Mouse (Mus musculus) heart, adult 2 months (tissue): Measurements from ENCODE around the gene Chit1. TPM values are rescaled to one million over a fixed set of nuclear protein-coding genes. Genes with fewer than 3 reads are reported as not detected.

Source experiments
- DNase-seq, 2 experiments: peaks; one replicate each; pipeline ENCODE4 v3.0.0; 2021
- H3K27ac ChIP-seq: fragments of 200-600 bp; 2 replicates; pipeline ENCODE4 v1.8.1; 2022
- H3K27me3 ChIP-seq: fragments of 200-500 bp; 2 replicates; pipeline ENCODE4 v1.6.1; 2012; ENCODE audit warnings: mild to moderate bottlenecking, low read length, inconsistent platforms, mixed read lengths; ENCODE audit not compliant: control insufficient read depth, insufficient read depth
- H3K36me3 ChIP-seq: fragments of 200-500 bp; 2 replicates; pipeline ENCODE4 v1.6.1; 2012; ENCODE audit warnings: low read length, inconsistent platforms; ENCODE audit not compliant: control insufficient read depth, insufficient read depth
- H3K4me1 ChIP-seq: fragments of 200-500 bp; 2 replicates; pipeline ENCODE4 v1.6.1; 2011; ENCODE audit warnings: low read length; ENCODE audit not compliant: control insufficient read depth, insufficient read depth
- H3K4me3 ChIP-seq: fragments of 200-600 bp; 2 replicates; pipeline ENCODE4 v1.8.1; 2022
- H3K79me2 ChIP-seq: fragments of 200-500 bp; replicated peaks from 2 replicates; pipeline ENCODE4 v1.6.1; 2012; ENCODE audit warnings: mild to moderate bottlenecking, inconsistent platforms, low read length, moderate library complexity, mixed read lengths; ENCODE audit not compliant: control insufficient read depth, insufficient read depth
- H3K9ac ChIP-seq: fragments of 200-500 bp; 2 replicates; pipeline ENCODE4 v1.6.1; 2012; ENCODE audit warnings: low read depth, mild to moderate bottlenecking, control low read depth, inconsistent platforms, low read length, mixed read lengths
- CTCF ChIP-seq: fragments of 200-600 bp; IDR thresholded peaks from 2 replicates; pipeline ENCODE4 v1.8.1; 2022; ENCODE audit warnings: antibody characterized with exemption, mild to moderate bottlenecking, moderate library complexity
- EP300 ChIP-seq: fragments of 200-500 bp; IDR thresholded peaks from 2 replicates; pipeline ENCODE4 v1.6.1; 2011; ENCODE audit warnings: low read depth, low read length, control low read depth; ENCODE audit not compliant: insufficient read depth
- POLR2A ChIP-seq: fragments of 200-500 bp; IDR thresholded peaks from 2 replicates; pipeline ENCODE4 v1.6.1; 2011; ENCODE audit warnings: mild to moderate bottlenecking, low read depth, low read length, control low read depth; ENCODE audit not compliant: insufficient read depth
- WGBS: fragments of 180-500 bp; shearing (Covaris S2); methylation state at CpG from one replicate; pipeline ENCODE4 v1.1.7; 2018; 5-methylcytosine and 5-hydroxymethylcytosine counted together
- intact Hi-C: fragments of 180-260 bp; cut with DNase I; formaldehyde crosslinking; loops from one replicate; pipeline ENCODE4 v1.15.1; 2025
- polyA plus RNA-seq: library from polyadenylated mRNA; depleted of rRNA; stranded (reverse); fragments of >200 nt; gene quantifications from 2 replicates; pipeline ENCODE4 v1.2.3, GENCODE M21; 2012
- total RNA-seq, 2 experiments: library from RNA; stranded (reverse); gene quantifications; 2 replicates each; pipeline ENCODE4 v1.2.3; 2021

The Chit1 gene
- total and polyA plus RNA-seq, 3 experiments = 0.16 TPM; not detected in 2

DNA sequence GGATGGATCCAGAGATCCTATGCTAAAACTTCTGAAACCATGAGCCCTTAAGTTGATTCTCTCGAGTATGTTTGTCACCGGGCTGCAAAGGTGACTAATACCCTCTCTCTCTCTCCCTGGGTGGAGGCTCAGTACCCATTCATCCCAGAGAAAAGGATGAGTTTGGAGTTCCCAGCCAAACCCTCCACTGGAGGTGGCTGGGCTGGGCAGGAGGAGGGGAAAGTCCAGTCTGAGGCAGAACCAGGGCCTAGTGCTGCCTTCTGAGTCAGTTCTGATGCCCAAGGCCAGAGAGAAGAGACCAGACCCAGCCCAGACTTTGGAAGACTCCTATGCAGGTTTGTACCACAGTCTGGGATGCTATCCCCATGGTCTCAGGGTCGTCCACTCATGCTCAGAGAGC is 9.4 kb upstream of the Chit1 start:
- TF ChIP-seq CTCF (no peak), EP300 (no peak), POLR2A (no peak)

GRCm38 (mm10) chr1:134103861-134104260 is 7.2 kb upstream of the Chit1 start:
- peaks cover 14% of the 10 kb centered on the region for H3K4me1 ChIP-seq
- peak; percentile 71 for TF ChIP-seq EP300
- TF ChIP-seq CTCF = no peak
- TF ChIP-seq POLR2A = peak; percentile 61
- 21% methylated on average over 5 of the region's 5 CpGs for WGBS
- DNase-seq = peak; percentile 47 to 73
- intact Hi-C loops = loop anchor here (5.0 to 10.0 kb wide), 2 partner anchors 192 to 369 kb away; no protein-coding TSS in a partner anchor
- H3K9ac ChIP-seq = peak overlapping the region; percentile 24; the same call in 1 of the 2 replicates
- no peaks in the 10 kb centered on the region for H3K79me2 ChIP-seq
- H3K27ac ChIP-seq = peak overlapping the region; percentile 89
- peaks cover 2% of the 10 kb centered on the region; the same call in 1 of the 2 replicates for H3K36me3 ChIP-seq
- H3K4me3 ChIP-seq = no peak overlapping the region
- no peaks in the 10 kb centered on the region for H3K27me3 ChIP-seq

More for the DNA sequence above, 9.4 kb upstream of the Chit1 start:
- no peaks in the 10 kb centered on the region for H3K27me3 ChIP-seq
- WGBS = 83% methylated on average over 3 of the region's 3 CpGs
- no peak overlapping the region for H3K9ac ChIP-seq
- H3K4me3 ChIP-seq = no peak overlapping the region
- no peak overlapping the region for H3K27ac ChIP-seq
- peak in 1 of 2 experiments; percentile 20 for DNase-seq
- peaks cover 2% of the 10 kb centered on the region; the same call in 1 of the 2 replicates for H3K36me3 ChIP-seq
- no peaks in the 10 kb centered on the region for H3K79me2 ChIP-seq
- peaks cover 30% of the 10 kb centered on the region for H3K4me1 ChIP-seq
- intact Hi-C loops = loop anchor here (5.0 to 10.0 kb wide), 2 partner anchors 189 to 367 kb away; no protein-coding TSS in a partner anchor

DNA sequence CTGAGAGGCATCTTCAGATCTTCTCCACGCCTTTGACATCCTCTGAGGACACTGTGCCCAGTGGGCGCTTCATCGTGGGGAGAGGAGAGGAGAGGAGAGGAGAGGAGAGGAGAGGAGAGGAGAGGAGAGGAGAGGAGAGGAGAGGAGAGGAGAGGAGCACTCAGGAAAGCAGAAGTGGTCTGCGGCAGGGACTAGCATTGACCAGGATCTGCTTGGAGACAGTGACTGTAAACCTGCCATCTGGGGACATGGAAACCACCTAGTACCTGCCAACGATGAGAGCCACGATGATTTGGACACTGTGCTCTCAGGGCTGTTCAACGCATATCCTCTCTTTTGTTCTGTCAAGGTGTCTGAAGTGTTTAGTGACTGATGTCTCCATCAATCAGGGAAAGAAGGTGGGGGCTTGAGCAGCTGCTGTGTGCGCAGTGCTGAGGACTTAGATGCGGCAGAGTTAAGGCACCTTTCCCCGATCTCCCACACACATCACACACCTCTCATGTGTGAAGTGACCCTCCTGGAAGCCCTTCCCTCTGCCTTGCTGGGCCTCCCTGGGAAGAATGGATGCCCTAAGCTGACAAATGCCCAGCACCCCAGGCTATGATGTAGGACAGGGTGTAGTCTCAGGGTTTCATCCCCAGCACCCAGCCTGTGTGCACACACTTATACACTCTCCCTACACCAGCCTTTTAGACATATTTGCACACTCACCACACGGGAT is 5.8 kb upstream of the Chit1 start:
- Histone ChIP-seq H3K27me3 (no peaks in the 10 kb centered on the region), H3K36me3 (no peaks in the 10 kb centered on the region), H3K4me1 (peaks cover 8% of the 10 kb centered on the region), H3K27ac (no peak overlapping the region), H3K4me3 (no peak overlapping the region), H3K9ac (no peak overlapping the region), H3K79me2 (no peaks in the 10 kb centered on the region)
- intact Hi-C loops = loop anchor here (5.0 to 10.0 kb wide), 2 partner anchors 143 to 370 kb away; no protein-coding TSS in a partner anchor
- DNase-seq = peak in 1 of 2 experiments; percentile 18
- WGBS = 76% methylated on average over 9 of the region's 11 CpGs
- TF ChIP-seq EP300 = no peak
- no peak for TF ChIP-seq CTCF
- TF ChIP-seq POLR2A = no peak

DNA sequence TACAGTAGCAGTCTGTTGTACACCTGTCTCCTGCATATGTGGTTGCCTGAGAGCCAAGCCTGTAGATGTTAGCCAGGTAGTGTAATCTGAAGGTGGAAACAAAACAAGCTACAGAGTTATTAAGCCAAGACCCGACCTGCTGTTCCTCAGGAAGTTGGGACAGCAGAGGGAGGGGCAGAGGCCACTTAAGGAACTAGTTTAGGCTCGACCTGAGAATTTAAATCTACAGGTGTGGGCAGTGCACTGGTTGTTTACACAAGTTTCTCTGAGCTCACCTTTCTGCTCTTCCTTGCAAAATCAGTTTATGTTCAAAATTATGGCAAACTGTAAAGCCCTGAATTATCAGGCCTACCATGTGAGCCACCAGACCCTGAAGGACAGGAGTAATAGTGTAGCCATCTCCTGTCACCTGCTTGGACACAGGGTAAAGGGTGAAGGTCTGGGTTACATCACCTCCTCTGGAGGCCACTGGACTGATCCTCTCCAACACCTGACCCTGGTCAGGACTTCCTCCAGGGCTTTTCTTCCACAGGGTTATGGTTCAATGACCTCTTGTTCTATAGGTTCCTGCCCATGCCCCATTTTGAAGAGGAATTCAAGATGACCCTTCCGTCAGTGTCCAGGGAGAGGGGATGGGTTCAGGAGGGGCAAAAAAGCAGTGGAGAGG is 5.1 kb upstream of the Chit1 start:
- H3K4me3 ChIP-seq = no peak overlapping the region
- WGBS = 60% methylated on average over 3 of the region's 3 CpGs
- H3K36me3 ChIP-seq = no peaks in the 10 kb centered on the region
- no peak for TF ChIP-seq POLR2A
- TF ChIP-seq CTCF = no peak
- TF ChIP-seq EP300 = no peak
- H3K79me2 ChIP-seq = no peaks in the 10 kb centered on the region
- peaks cover 6% of the 10 kb centered on the region for H3K4me1 ChIP-seq
- no peak overlapping the region for H3K9ac ChIP-seq
- intact Hi-C loops = loop anchor here (1.0 to 10.0 kb wide), 3 partner anchors 53 to 371 kb away; no protein-coding TSS in a partner anchor
- DNase-seq = peak in 1 of 2 experiments; percentile 14
- no peaks in the 10 kb centered on the region for H3K27me3 ChIP-seq
- H3K27ac ChIP-seq = no peak overlapping the region

DNA sequence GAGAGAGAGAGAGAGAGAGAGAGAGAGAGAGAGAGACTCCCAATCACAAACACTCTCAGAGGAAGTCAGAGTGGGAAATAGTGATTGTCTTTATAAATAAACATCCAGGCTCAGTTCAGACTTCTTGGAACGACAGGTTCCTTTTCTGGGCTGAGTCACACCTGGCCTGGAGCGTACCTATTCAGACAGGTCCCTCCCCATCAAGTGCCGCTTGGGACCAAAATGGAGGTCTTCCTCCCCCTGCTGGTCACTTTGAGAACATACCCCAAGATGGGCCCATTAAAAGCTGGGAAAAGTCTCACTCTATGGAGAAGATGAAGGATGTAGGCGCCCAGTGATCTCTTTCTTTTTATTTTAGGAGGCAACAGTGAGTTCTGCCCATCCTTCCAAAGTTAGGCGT is 4.3 kb upstream of the Chit1 start:
- WGBS = 7% methylated on average over 5 of the region's 5 CpGs
- TF ChIP-seq EP300 (peak; percentile 96), POLR2A (no peak), CTCF (peak; percentile 94)
- Histone ChIP-seq H3K79me2 (no peaks in the 10 kb centered on the region), H3K27me3 (no peaks in the 10 kb centered on the region), H3K27ac (no peak overlapping the region), H3K4me3 (no peak overlapping the region), H3K4me1 (peaks cover 6% of the 10 kb centered on the region), H3K9ac (no peak overlapping the region), H3K36me3 (no peaks in the 10 kb centered on the region)
- intact Hi-C loops = loop anchor here (1.0 to 10.0 kb wide), 3 partner anchors 53 to 372 kb away; no protein-coding TSS in a partner anchor
- DNase-seq = peak; percentile 64 to 70

GRCm38 (mm10) chr1:134107777-134108176 is 3.3 kb upstream of the Chit1 start:
- intact Hi-C loops = loop anchor here (5.0 to 10.0 kb wide), 2 partner anchors 145 to 373 kb away; no protein-coding TSS in a partner anchor

More at GRCm38 (mm10) chr1:134107777-134108176, 3.3 kb upstream of the Chit1 start:
- Histone ChIP-seq H3K4me1 (peaks cover 6% of the 10 kb centered on the region), H3K79me2 (no peaks in the 10 kb centered on the region), H3K36me3 (no peaks in the 10 kb centered on the region), H3K9ac (no peak overlapping the region), H3K4me3 (no peak overlapping the region), H3K27me3 (no peaks in the 10 kb centered on the region), H3K27ac (no peak overlapping the region)
- WGBS = 91% methylated on average over 7 of the region's 7 CpGs
- no peak for TF ChIP-seq CTCF
- TF ChIP-seq EP300 = no peak
- TF ChIP-seq POLR2A = no peak
- peak in 1 of 2 experiments; percentile 14 for DNase-seq
